Mouse (Mus musculus): ENCODE measurements at regions not wholly inside any gene's neighbourhood (a gene's known extent, or its start where the extent isn't known, plus 50 kb on each side); places are given as distances from the start of the nearest gene placed in this dataset.

GRCm38 (mm10) chr15:97608651-97609050 lies 97.0 kb downstream of the Rpap3 start:
- TF ChIP-seq CTCF (IDR thresholded peaks at IDR 0.05) (no peak), POLR2A (IDR thresholded peaks at IDR 0.05; ENCODE audit: insufficient read depth, low read depth, low read length) (no peak), EP300 (IDR thresholded peaks at IDR 0.05; ENCODE audit: insufficient read depth, low read depth, low read length) (no peak)

All from heart, adult 2 months (tissue).